Mouse (Mus musculus) heart, embryonic 10.5 days (tissue): ENCODE results near the gene Slc5a5. TPM values are rescaled to one million over a fixed set of nuclear protein-coding genes. Genes with fewer than 3 reads are reported as not detected.
A peak's percentile ranks its signal among the peaks of the same experiment; 100 is the strongest.

Experiments
- DNase-seq: peaks from one replicate; pipeline ENCODE4 v3.0.0-alpha.2; 2017; ENCODE audit warnings: low spot score
- H3K27ac ChIP-seq: fragments of 300-500 bp; sonication (generic); 2 replicates; pipeline ENCODE4 v1.5.1; 2016; ENCODE audit warnings: mild to moderate bottlenecking
- H3K27me3 ChIP-seq: fragments of 300-500 bp; sonication (generic); 2 replicates; pipeline ENCODE4 v1.6.1; 2016; ENCODE audit warnings: mild to moderate bottlenecking; ENCODE audit not compliant: poor library complexity, insufficient read depth, severe bottlenecking
- H3K36me3 ChIP-seq: fragments of 300-500 bp; sonication (generic); 2 replicates; pipeline ENCODE4 v1.6.1; 2016; ENCODE audit warnings: mild to moderate bottlenecking, moderate library complexity
- H3K4me1 ChIP-seq: fragments of 300-500 bp; sonication (generic); 2 replicates; pipeline ENCODE4 v1.6.1; 2016; ENCODE audit warnings: mild to moderate bottlenecking
- H3K4me3 ChIP-seq: fragments of 300-500 bp; sonication (generic); 2 replicates; pipeline ENCODE4 v1.5.1; 2016; ENCODE audit warnings: mild to moderate bottlenecking, moderate library complexity
- H3K9me3 ChIP-seq: fragments of 300-500 bp; sonication (generic); 2 replicates; pipeline ENCODE4 v1.6.1; 2016; ENCODE audit warnings: mild to moderate bottlenecking, moderate library complexity
- WGBS: fragments of 180-500 bp; shearing (Covaris S2); methylation state at CpG from one replicate; pipeline ENCODE4 v1.1.7; 2016; 5-methylcytosine and 5-hydroxymethylcytosine counted together
- polyA plus RNA-seq: library from polyadenylated mRNA; unstranded; fragments of >200 nt; fragmentation: Nextera tagmentation; extraction: Ambion mirVana; gene quantifications from 2 replicates; pipeline ENCODE4 v1.2.1, GENCODE M21; 2016

The Slc5a5 gene
- polyA plus RNA-seq, 1 experiment from 2014 or later = 0.29 TPM

DNA sequence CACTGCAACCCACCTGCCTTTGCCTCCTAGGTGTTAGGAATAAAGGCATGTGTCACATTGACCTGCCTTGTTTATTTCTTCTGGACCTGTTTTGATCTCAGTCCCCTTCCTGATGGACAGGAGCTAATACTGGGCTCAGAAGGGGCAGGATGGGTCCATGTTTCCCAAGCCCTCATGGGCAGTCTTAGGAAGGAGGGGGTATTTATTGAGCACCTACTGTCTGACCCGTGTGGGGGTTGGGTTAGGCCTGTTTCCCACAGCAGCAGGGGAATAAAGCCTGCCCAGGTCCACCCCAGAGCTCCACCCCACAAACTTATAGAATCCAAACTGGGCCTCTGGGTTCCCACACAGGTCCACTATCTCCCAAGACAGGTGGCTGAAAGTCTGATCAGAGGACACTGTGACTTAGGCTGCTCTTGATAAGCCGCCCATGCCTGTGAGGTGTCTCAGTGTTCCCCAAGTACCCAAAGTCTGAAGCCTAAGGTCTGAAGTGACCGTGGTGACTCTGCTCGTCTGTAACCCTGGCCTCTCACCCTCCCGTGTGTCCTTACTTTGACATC lies 49.3 kb downstream of the Slc5a5 start:
- H3K27ac ChIP-seq = peak overlapping the region; percentile 81; the same call in 1 of the 2 replicates
- H3K4me1 ChIP-seq = peaks cover 39% of the 10 kb centered on the region
- WGBS = 70% methylated on average over 5 of the region's 5 CpGs
- peaks cover 58% of the 10 kb centered on the region for H3K27me3 ChIP-seq
- H3K4me3 ChIP-seq = no peak overlapping the region
- no peaks in the 10 kb centered on the region for H3K9me3 ChIP-seq
- no peaks in the 10 kb centered on the region for H3K36me3 ChIP-seq
- peak; percentile 92 for DNase-seq

DNA sequence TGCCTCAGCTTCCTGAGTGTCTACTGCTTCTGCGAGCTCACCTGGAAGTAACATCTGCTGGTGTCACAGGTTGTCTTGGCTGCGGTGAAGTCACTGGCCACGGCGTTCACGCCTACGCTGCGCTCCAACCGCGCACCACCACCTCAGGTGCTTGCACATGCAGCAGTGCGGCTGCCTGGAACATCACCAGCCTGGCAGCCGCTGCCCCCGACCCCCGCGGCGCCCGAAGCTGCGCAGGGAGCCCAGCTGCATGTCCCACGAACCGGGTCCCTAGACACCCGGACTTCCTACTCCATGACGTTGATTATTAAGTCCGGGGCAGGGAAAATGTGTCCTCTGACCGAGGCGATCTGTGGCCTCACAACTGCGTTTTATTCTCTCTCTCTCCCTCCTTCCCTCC lies 50.1 kb downstream of the Slc5a5 start:
- Histone ChIP-seq H3K27ac (peak overlapping the region; percentile 50; the same call in 1 of the 2 replicates), H3K4me1 (peaks cover 39% of the 10 kb centered on the region), H3K9me3 (no peaks in the 10 kb centered on the region), H3K27me3 (peaks cover 49% of the 10 kb centered on the region), H3K36me3 (no peaks in the 10 kb centered on the region), H3K4me3 (peak overlapping the region; percentile 9; the same call in 1 of the 2 replicates)
- WGBS = 63% methylated on average over 25 of the region's 25 CpGs
- no peak for DNase-seq

DNA sequence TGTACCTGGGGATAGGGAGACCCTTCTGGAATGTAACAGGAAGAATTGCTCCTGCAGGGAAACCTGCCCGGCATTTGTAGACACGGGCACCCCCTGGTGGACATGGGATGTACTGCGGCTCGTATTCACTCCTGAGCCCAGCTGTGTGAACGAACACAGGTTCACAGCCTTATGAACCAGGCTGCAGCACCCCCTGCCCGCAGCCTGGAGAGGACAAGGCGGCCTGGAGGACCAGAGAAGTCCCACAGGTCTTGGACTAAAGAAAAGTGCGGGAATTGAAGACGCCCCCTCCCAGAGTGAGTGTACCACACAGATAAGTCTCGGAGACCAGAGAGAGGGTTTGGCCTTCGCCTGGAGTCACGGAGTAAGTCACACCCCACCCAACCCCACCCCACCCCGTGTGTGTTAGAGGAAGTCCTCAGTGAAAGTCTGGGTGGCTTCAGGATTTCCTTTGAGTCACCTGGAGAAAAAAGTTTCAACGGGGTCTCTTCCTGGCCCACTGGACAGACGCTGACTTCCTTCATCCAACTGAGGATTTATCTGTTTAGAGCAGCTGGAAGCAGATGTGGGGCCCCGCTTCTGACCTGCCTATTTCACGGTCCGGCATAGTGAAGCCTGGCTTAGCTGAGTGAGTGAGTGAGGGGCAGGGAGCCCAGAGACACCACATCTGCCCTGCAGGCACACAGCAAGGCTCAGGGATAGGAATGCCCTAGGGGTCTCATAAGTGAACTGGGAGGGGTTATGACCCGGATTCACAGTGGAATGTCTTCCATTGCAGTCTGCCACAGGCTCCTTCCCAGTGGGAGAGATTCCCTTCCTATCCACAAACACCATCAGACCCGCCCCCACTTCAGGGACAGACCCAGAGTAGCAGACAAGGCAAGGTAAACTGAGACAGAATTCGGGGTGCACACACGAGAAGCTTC lies 51.1 kb downstream of the Slc5a5 start:
- no peaks in the 10 kb centered on the region for H3K9me3 ChIP-seq
- H3K36me3 ChIP-seq = no peaks in the 10 kb centered on the region
- 32% methylated on average over 22 of the region's 22 CpGs for WGBS
- peak overlapping the region; percentile 35; the same call in 1 of the 2 replicates for H3K4me3 ChIP-seq
- peak; percentile 94 for DNase-seq
- H3K27ac ChIP-seq = peak overlapping the region; percentile 50
- peaks cover 35% of the 10 kb centered on the region for H3K4me1 ChIP-seq
- peaks cover 48% of the 10 kb centered on the region for H3K27me3 ChIP-seq

DNA sequence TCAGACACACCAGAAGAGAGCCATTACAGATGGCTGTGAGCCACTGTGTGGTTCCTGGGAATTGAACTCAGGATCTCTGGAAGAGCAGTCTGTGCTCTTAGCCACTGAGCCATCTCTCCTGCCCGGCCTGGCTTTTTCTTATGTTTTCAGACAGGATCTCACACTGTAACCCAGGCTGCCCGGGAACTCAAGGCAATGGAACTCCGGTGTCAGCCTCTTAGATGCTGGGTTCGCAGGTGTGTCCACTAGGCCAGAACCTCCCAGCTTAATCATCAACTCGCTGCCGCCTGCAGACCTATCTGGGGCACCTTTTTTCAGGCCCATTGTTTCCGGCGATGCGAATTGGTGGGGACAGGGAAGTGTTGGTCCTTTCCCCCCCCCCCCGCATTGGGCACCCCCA lies 52.0 kb downstream of the Slc5a5 start:
- H3K4me1 ChIP-seq = peaks cover 35% of the 10 kb centered on the region
- H3K36me3 ChIP-seq = peaks cover 3% of the 10 kb centered on the region; the same call in 1 of the 2 replicates
- H3K27ac ChIP-seq = peak overlapping the region; percentile 50
- 46% methylated on average over 10 of the region's 10 CpGs for WGBS
- H3K4me3 ChIP-seq = 0 out of 2 replicates have a peak overlapping the region, but pooled peaks have one; percentile 35
- no peaks in the 10 kb centered on the region for H3K9me3 ChIP-seq
- H3K27me3 ChIP-seq = peaks cover 42% of the 10 kb centered on the region
- no peak for DNase-seq

DNA sequence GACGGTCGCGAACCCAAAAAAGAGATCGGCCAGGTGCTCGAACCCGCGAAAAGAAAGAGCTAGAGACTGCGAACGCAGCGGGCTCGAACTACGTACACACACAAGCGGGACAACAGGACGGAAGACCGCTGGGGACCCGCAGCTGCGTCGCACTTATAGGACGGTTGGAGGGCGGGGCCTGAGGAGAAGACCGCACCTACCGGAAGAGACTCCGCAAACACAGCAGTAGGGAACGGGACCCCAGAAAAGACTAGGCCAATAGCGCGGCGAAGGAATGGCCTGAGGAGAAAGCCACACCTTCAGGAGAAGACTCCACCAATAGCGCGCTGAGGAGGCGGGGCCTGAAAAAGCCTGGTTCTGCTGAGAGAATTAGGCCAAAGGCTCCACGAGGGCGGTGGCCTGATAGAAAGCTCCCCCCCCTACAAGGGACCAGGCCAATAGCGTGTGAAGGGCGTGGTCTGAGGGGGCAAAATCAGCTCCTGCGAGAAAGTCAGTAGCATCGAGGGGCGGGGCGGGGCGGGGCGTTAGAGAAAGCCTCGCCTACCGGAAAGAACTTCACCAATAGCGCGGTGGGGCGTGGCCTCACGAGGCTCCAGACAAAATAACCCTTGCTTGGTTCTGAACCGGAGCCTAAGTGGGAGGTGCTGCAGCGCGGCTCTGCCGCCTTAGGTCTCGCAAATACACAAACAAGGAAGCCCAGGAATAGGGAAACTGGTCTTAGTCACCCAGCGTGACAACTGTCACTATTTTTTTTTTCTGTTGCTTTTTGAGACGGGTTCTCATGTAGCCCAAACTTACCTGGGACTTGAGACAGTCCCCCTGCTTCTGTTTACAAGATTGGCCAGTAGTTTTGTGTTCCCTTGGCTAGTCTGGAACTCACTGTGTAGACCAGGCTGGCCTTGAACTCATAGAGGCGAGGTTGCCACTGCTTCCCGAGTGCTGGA lies 52.9 kb downstream of the Slc5a5 start, which contains the start of gene Arrdc2:
Gene Arrdc2 (minus strand): TSS at position 313 of the 944 bp plus-strand sequence.
- Histone ChIP-seq H3K4me3 (peak within 1 kb of the TSS; percentile 76), H3K27me3 (peaks cover 36% of the 10 kb centered on the region), H3K9me3 (no peaks in the 10 kb centered on the region), H3K4me1 (peaks cover 34% of the 10 kb centered on the region), H3K27ac (peak within 1 kb of the TSS; percentile 93), H3K36me3 (peaks cover 5% of the 10 kb centered on the region; the same call in 1 of the 2 replicates)
- WGBS = 2% methylated on average over 55 of the region's 55 CpGs
- peak; percentile 100 for DNase-seq

DNA sequence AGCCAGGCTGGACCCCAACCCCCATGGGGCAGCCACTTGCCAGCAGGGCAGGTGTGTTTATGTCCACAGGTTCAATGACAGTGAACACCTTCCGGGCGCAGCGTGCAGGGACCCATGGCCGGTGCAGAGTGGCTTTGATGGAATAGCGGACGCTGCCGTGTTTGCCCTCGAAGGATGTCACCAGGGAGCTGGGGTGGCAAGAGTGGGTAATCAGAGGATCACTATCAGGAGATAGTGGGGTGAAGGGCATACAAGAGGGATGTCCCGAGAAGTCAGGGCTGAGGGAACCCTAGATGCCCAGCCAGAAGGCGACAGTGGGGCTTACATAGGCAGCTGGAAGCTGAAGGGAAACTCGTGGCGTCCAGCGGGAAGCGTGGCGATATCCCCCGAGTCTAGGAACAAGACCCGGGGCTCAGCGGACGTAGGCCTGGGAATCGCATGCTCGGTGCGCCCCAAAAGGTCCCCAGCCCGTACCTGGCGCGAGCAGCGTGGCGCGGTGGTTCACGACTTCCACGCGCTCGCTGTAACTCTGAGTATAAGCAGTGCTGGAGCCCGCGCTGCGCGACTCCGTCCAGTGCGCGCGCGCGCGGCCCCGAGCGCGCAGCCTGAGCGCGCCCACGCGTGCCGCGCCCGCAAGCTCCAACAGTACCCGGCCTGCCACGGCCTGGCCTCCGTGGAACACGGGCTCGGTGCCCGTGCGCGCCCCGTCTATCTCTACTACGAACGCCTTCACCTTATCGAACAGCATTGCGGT lies 53.7 kb downstream of the Slc5a5 start:
- peaks cover 25% of the 10 kb centered on the region for H3K4me1 ChIP-seq
- peak overlapping the region; percentile 76 for H3K4me3 ChIP-seq
- peak overlapping the region; percentile 93 for H3K27ac ChIP-seq
- WGBS = 3% methylated on average over 66 of the region's 66 CpGs
- DNase-seq = no peak
- peaks cover 36% of the 10 kb centered on the region for H3K27me3 ChIP-seq
- no peaks in the 10 kb centered on the region for H3K9me3 ChIP-seq
- H3K36me3 ChIP-seq = peaks cover 5% of the 10 kb centered on the region; the same call in 1 of the 2 replicates

DNA sequence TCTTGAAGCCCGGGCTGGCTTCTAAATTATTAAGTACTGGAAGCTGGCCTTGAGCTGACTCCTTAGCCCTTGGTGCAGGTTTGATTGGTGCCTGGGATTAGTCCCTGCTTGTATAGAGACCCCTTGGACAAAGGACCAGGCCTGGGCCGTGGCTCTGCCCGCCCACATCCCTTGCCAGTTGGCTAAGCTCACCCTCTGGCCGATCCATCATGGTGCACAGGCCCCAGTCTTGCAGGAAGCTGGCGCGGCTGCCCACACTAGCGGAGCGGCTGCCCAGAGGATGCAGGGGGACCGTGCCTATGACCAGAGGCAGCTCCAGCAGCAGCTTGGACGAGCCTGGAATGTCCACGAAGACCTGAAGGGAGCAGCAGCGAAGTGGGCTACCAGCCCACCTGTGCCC lies 55.9 kb downstream of the Slc5a5 start:
- Histone ChIP-seq H3K9me3 (no peaks in the 10 kb centered on the region), H3K4me1 (peaks cover 37% of the 10 kb centered on the region), H3K27me3 (peaks cover 25% of the 10 kb centered on the region; the same call in 1 of the 2 replicates), H3K27ac (no peak overlapping the region), H3K36me3 (peaks cover 5% of the 10 kb centered on the region; the same call in 1 of the 2 replicates), H3K4me3 (no peak overlapping the region)
- DNase-seq = no peak
- 82% methylated on average over 12 of the region's 12 CpGs for WGBS

DNA sequence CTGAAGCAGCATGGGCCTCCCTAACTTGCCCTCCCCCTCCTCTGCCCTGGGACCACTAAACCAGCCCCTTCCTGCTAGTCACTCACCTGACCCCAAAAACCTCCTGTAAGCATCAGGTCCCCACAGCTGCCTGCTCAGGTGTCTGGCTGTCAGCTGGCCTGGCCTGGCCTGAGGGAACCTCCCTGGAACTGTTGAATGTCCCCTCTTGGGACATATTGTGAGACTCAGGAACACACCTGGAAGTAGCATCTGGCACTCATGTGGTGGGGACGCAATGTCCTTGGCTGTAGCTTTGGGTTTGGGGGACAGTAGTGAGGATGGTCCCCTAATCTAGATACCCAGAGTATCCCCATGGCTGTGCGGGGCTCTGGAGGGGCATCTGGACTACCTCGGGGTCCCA lies 58.5 kb downstream of the Slc5a5 start:
- Histone ChIP-seq H3K27me3 (peaks cover 27% of the 10 kb centered on the region; the same call in 1 of the 2 replicates), H3K27ac (peak overlapping the region; percentile 24; the same call in 1 of the 2 replicates), H3K36me3 (peaks cover 5% of the 10 kb centered on the region; the same call in 1 of the 2 replicates), H3K9me3 (no peaks in the 10 kb centered on the region), H3K4me1 (peaks cover 26% of the 10 kb centered on the region), H3K4me3 (no peak overlapping the region)
- no peak for DNase-seq
- WGBS = 99% methylated on average over 3 of the region's 3 CpGs

DNA sequence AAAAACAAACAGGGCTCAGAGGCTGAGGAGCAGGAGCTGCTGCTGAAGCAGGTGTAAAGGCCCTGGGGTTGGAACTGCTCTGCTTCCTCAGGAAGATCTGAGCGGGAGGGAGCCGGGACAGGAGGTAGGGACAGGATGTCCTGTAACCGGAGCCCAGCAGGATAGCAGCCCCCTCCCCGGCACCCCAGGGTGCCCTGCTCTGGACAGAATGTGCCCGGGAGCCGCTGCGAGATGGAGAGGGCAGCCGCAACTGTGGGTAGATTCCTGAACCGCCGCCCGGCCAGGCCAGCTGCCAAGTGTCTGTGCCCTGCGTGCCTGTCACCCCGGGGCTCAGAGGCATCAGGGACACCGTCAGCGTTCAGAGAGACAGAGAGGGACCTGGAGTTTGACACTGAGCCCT lies 59.0 kb downstream of the Slc5a5 start:
- Histone ChIP-seq H3K4me3 (no peak overlapping the region), H3K36me3 (peaks cover 5% of the 10 kb centered on the region; the same call in 1 of the 2 replicates), H3K27me3 (peaks cover 27% of the 10 kb centered on the region; the same call in 1 of the 2 replicates), H3K27ac (peak overlapping the region; percentile 24; the same call in 1 of the 2 replicates), H3K9me3 (no peaks in the 10 kb centered on the region), H3K4me1 (peaks cover 20% of the 10 kb centered on the region)
- no peak for DNase-seq
- 32% methylated on average over 15 of the region's 15 CpGs for WGBS

DNA sequence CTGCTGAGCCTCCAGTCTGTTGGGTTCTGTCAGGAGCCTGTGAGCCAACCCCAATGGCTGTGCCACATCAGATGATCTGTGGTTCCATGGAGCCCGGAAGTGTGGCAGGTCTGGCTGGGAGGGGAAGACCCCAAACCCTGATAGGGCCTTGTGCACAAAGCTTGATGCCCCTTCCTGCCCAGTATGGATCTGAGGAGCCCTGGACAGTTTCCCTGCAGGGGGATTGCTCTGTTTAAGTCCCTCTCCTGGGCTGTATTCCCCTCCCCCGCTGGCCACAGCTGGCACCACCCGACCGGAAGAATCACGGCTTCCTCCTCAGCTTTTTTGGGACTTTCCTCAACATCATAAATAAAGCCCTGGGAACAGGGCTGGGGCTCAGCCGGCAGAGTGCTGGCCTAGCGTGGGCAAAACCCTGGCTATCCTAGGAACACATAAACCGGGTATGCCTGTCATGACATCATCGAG lies 59.5 kb downstream of the Slc5a5 start:
- Histone ChIP-seq H3K4me3 (0 out of 2 replicates have a peak overlapping the region, but pooled peaks have one; percentile 12), H3K27ac (peak overlapping the region; percentile 42), H3K36me3 (peaks cover 5% of the 10 kb centered on the region; the same call in 1 of the 2 replicates), H3K9me3 (no peaks in the 10 kb centered on the region), H3K27me3 (peaks cover 27% of the 10 kb centered on the region; the same call in 1 of the 2 replicates), H3K4me1 (peaks cover 18% of the 10 kb centered on the region)
- 54% methylated on average over 9 of the region's 9 CpGs for WGBS
- DNase-seq = no peak
